Mouse (Mus musculus): Measurements from ENCODE around the gene C8a. TPM values are rescaled to one million over a fixed set of nuclear protein-coding genes. Genes with fewer than 3 reads are reported as not detected.

Gene C8a
- polyA plus RNA-seq, 1 experiment from 2014 or later: not detected

DNA sequence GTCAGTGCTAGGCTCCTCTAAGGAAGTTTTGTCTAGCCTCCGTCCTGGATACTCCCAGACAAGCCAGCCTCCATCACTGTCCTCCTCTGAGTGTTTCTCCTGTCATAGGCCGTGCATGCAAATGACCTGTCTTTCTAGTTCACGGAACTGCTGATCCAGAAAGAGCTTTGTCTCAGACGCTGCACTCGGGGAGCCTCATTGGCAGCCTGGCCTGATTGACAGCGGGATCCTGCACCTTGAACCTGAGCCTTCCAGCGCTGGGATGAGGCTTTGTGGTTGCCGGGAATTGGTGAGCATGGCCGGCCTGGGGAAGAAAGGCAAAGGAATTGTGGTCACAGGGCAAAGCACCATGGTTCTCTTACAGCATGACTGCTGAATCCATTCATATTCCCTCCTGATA, 11.3 kb upstream of the C8a start:
- Histone ChIP-seq H3K36me3 (replicated peaks) (no peaks in the 10 kb centered on the region), H3K4me2 (no peak overlapping the region), H3K4me1 (peaks cover 18% of the 10 kb centered on the region), H3K9me3 (no peaks in the 10 kb centered on the region), H3K27me3 (peaks cover 7% of the 10 kb centered on the region; the same call in 1 of the 2 replicates), H3K4me3 (replicated peaks) (no peak overlapping the region), H3K27ac (no peak overlapping the region), H3K9ac (no peak overlapping the region)
- 49% methylated on average over 9 of the region's 9 CpGs for WGBS
- ATAC-seq (ENCODE audit: low FRiP score): no peak

DNA sequence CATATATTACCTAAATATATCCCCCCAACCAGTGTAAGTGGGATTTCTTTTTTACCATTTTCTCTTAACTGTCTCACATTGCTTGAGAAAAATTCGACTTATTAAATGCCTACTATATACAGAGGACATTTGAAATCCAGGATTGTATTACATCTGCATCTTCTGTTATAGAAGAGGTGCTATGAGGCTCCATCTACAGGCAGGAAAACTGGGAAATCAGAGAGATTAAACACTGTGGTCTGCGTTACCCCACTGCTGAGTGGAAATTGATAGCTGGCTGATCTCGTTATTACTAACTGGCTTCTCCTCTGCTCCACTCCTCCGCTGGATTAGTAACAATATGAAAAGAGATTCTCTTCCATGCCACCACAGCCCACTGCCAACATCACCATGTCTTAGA, 366 bp downstream of the C8a start:
- H3K27me3 ChIP-seq: no peaks in the 10 kb centered on the region
- no peak overlapping the region for H3K9ac ChIP-seq
- no peak overlapping the region for H3K4me2 ChIP-seq
- H3K4me3 ChIP-seq (replicated peaks): no peak overlapping the region
- 68% methylated on average over 4 of the region's 4 CpGs for WGBS
- no peaks in the 10 kb centered on the region for H3K9me3 ChIP-seq
- no peak overlapping the region for H3K27ac ChIP-seq
- H3K4me1 ChIP-seq: no peaks in the 10 kb centered on the region
- ATAC-seq (ENCODE audit: low FRiP score): no peak
- H3K36me3 ChIP-seq (replicated peaks): no peaks in the 10 kb centered on the region

DNA sequence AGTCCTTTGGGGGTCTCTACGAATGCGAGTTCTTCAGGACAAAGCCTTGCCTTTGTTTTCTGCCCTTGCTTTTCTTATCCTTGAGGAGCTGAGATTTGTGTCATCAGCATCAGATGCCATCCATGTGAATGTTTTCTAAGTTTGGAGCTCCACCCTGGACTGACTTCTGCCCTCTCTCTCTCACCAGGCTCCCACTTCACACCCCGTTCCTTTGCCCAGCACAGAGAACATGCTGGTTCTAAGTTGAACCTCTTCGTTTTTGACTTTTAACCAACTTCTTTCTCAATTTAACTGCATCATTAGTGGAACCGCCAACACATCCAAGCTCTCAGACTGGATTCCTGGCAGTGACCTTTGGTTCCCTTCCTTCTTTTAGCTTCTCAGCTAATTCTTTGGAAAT, 6.0 kb downstream of the C8a start:
- H3K4me1 ChIP-seq: no peaks in the 10 kb centered on the region
- no peak overlapping the region for H3K27ac ChIP-seq
- H3K9ac ChIP-seq: no peak overlapping the region
- H3K9me3 ChIP-seq: no peaks in the 10 kb centered on the region
- no peaks in the 10 kb centered on the region for H3K36me3 ChIP-seq (replicated peaks)
- H3K27me3 ChIP-seq: no peaks in the 10 kb centered on the region
- WGBS: 85% methylated on average over 5 of the region's 5 CpGs
- no peak overlapping the region for H3K4me2 ChIP-seq
- H3K4me3 ChIP-seq (replicated peaks): no peak overlapping the region
- ATAC-seq (ENCODE audit: low FRiP score): no peak

DNA sequence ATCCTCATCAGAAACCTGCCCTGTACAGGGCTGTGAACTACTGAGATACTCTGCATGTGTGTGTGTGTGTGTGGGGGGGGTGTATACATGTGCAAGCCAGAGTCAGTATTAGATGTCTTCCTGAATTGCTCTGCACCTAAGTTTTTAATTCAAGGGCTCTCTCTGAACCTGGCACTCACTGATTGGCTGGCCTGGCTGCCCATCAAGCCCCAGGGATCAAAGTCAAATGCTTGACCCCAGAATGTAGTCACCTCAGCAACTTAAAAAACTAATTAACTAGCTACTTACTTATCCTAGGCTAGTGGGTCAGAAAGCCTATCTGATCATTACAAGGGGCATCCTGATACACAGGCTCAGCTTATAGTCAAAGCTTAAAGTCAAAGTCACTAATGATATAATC, 6.6 kb downstream of the C8a start:
- no peaks in the 10 kb centered on the region for H3K4me1 ChIP-seq
- no peaks in the 10 kb centered on the region for H3K9me3 ChIP-seq
- H3K4me3 ChIP-seq (replicated peaks): no peak overlapping the region
- H3K27ac ChIP-seq: no peak overlapping the region
- H3K27me3 ChIP-seq: no peaks in the 10 kb centered on the region
- no peaks in the 10 kb centered on the region for H3K36me3 ChIP-seq (replicated peaks)
- H3K9ac ChIP-seq: no peak overlapping the region
- no peak for ATAC-seq (ENCODE audit: low FRiP score)
- H3K4me2 ChIP-seq: no peak overlapping the region

DNA sequence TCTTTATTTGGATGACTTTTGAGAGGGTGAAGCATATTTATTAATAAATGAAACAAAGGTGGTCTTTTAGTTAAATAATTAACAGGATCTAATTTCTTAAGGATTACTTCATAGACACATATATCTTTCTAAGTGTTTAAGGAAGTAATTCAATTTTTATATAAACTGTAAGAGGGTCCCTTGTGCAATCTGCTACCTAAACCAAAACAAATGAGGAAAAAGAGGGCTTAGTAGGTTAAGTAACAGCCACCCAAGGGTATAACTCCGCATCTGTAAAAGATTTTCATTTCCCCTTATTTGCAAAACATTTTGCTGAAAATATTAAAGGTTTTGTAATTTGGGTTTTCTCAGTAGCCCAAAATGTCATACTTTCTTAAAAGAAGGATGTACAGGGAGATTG, 11.8 kb downstream of the C8a start:
- Histone ChIP-seq H3K9ac (no peak overlapping the region), H3K36me3 (replicated peaks) (no peaks in the 10 kb centered on the region), H3K4me3 (replicated peaks) (no peak overlapping the region), H3K27ac (no peak overlapping the region), H3K4me2 (no peak overlapping the region), H3K27me3 (no peaks in the 10 kb centered on the region), H3K9me3 (no peaks in the 10 kb centered on the region), H3K4me1 (no peaks in the 10 kb centered on the region)
- ATAC-seq (ENCODE audit: low FRiP score): no peak
- WGBS: 97% methylated on average over 1 of the region's 1 CpGs

DNA sequence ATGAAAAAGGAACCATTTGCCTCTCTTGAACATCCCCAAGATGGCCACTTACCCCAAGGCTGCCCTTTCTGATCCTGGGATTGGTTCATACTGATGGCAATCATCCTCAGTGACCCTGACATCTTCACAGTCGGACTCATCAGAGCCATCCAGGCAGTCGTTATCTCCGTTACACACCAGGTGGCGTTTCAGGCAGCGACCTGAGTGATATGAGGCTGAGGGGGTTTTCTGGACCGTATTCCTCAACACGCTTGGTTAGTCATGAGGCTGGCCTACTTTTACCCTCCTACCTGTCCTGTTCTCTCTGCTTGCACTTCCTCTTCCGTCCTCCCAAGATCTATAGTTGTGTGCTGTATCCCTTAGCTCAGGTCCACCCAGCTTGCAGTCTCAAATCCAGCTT, 15.0 kb downstream of the C8a start:
- no peak for ATAC-seq (ENCODE audit: low FRiP score)
- Histone ChIP-seq H3K36me3 (replicated peaks) (no peaks in the 10 kb centered on the region), H3K4me2 (no peak overlapping the region), H3K9ac (no peak overlapping the region), H3K4me3 (replicated peaks) (no peak overlapping the region), H3K27ac (no peak overlapping the region), H3K4me1 (no peaks in the 10 kb centered on the region), H3K27me3 (no peaks in the 10 kb centered on the region), H3K9me3 (no peaks in the 10 kb centered on the region)
- 85% methylated on average over 8 of the region's 8 CpGs for WGBS

DNA sequence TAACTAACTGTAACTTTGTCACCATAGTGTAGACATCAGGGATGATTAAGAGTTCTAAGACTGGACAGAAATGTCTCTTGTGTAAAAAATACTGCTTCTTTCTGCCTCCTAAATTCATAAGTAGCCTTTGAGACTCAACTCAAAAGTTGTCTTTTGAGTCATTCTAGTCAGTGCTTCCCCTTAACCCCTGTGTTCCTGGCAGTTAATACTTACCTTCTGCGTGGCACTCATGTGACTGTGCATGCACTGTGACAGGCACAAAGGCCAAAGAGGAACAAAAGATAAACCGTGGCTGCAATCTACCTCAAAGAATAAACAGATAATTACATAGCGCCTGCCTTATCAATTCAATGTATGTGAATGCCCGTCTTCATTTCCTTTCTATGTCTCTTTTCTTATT, 18.4 kb downstream of the C8a start:
- Histone ChIP-seq H3K4me3 (replicated peaks) (no peak overlapping the region), H3K4me2 (no peak overlapping the region), H3K4me1 (no peaks in the 10 kb centered on the region), H3K9ac (no peak overlapping the region), H3K27me3 (no peaks in the 10 kb centered on the region), H3K27ac (no peak overlapping the region), H3K9me3 (no peaks in the 10 kb centered on the region), H3K36me3 (replicated peaks) (no peaks in the 10 kb centered on the region)
- ATAC-seq (ENCODE audit: low FRiP score): no peak
- 69% methylated on average over 4 of the region's 4 CpGs for WGBS

DNA sequence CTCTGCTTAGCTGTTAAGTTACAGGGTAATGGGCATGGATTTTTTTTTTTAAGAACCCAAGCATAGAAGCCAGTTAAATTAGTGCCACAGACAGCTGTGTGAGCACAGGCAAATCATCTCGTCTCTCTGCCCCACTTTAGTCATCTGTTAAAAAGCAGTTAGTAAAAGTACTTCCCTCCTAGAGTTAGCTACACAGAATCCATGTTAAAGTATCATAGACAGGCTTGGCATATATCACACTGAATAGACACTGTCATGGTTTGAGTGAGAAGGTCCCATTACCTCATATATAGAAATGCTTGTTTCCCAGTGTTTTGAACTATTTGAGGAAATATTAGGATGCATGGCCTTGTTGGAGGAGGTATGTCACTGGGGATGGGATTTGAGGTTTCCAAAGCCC, 19.2 kb downstream of the C8a start, which contains the start of gene Gm17662:
Gene Gm17662, plus strand, starts transcription at position 301 of the 400 bp plus-strand sequence.
- 86% methylated on average over 1 of the region's 1 CpGs for WGBS
- Histone ChIP-seq H3K9me3 (no peaks in the 10 kb centered on the region), H3K27ac (no peak within 1 kb of the TSS), H3K4me1 (no peaks in the 10 kb centered on the region), H3K27me3 (no peaks in the 10 kb centered on the region), H3K4me2 (no peak within 1 kb of the TSS), H3K9ac (no peak within 1 kb of the TSS), H3K36me3 (replicated peaks) (no peaks in the 10 kb centered on the region), H3K4me3 (replicated peaks) (no peak within 1 kb of the TSS)
- ATAC-seq (ENCODE audit: low FRiP score): no peak

DNA sequence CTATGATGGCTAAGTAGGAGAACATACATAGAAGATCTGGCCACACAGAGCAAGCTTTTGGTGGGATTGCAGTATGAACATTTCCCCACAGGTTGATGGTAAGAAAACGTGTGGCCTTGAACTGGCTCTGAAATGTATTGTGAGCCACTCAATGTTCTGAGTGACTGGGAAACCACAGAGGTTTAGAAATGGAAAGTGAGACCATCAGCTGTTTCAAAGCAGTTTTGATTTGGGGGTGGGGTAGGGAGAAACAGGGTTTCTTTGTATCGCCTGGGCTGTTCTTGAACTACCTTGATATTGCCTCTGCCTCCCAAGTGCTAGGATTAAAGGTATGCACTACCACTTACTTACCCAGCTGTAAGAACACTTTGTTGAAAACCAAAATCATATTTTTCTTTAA, 21.0 kb downstream of the C8a start:
- WGBS: 85% methylated on average over 2 of the region's 2 CpGs
- no peak overlapping the region for H3K27ac ChIP-seq
- no peaks in the 10 kb centered on the region for H3K27me3 ChIP-seq
- no peak overlapping the region for H3K9ac ChIP-seq
- H3K4me1 ChIP-seq: no peaks in the 10 kb centered on the region
- no peak overlapping the region for H3K4me3 ChIP-seq (replicated peaks)
- ATAC-seq (ENCODE audit: low FRiP score): no peak
- H3K4me2 ChIP-seq: no peak overlapping the region
- H3K9me3 ChIP-seq: no peaks in the 10 kb centered on the region
- H3K36me3 ChIP-seq (replicated peaks): no peaks in the 10 kb centered on the region

DNA sequence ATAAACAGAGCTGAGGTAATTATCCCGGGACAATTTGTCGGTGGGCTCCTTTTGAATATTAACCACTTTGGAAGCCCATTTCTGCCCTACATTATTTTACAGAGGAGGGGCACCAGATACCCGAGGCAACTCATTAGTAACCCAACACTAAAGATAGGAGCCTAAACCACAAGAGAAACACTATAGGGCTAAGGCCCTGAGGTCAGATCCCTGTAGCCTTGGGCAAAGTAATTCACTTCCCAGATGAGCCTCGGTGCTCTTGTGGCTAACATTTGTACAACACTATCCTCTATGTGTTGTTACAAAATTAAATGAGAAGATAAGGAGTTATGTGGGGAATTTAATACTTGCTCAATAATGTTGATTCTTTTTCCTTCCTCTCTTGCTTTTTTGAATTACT, 32.7 kb downstream of the C8a start:
- H3K36me3 ChIP-seq (replicated peaks): no peaks in the 10 kb centered on the region
- no peaks in the 10 kb centered on the region for H3K27me3 ChIP-seq
- H3K27ac ChIP-seq: no peak overlapping the region
- H3K4me2 ChIP-seq: no peak overlapping the region
- H3K4me3 ChIP-seq (replicated peaks): no peak overlapping the region
- H3K9me3 ChIP-seq: no peaks in the 10 kb centered on the region
- no peak overlapping the region for H3K9ac ChIP-seq
- H3K4me1 ChIP-seq: no peaks in the 10 kb centered on the region
- ATAC-seq (ENCODE audit: low FRiP score): no peak
- 44% methylated on average over 4 of the region's 4 CpGs for WGBS

DNA sequence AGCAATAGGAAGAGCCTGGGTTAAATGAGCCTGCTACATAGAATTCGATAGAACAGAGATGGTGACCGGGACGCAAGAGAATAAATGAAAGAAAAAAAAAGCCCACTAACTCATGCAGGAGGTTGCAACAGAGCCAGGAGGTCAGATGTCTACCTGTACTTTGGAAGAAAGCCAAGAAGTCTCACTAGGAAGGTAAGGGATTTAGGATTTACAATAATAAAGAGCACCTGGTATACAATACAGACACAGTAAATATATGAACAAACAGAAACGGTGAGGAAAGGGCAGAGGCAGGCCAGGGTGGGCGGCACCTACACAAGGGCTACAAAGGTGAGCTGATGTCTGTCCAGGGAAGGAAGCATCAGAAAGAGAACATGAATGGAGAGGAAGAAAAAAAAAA, 34.0 kb downstream of the C8a start:
- H3K4me1 ChIP-seq: no peaks in the 10 kb centered on the region
- no peak overlapping the region for H3K4me3 ChIP-seq (replicated peaks)
- H3K4me2 ChIP-seq: no peak overlapping the region
- no peak overlapping the region for H3K9ac ChIP-seq
- H3K9me3 ChIP-seq: no peaks in the 10 kb centered on the region
- no peak overlapping the region for H3K27ac ChIP-seq
- WGBS: 83% methylated on average over 5 of the region's 5 CpGs
- H3K27me3 ChIP-seq: no peaks in the 10 kb centered on the region
- ATAC-seq (ENCODE audit: low FRiP score): no peak
- H3K36me3 ChIP-seq (replicated peaks): no peaks in the 10 kb centered on the region

DNA sequence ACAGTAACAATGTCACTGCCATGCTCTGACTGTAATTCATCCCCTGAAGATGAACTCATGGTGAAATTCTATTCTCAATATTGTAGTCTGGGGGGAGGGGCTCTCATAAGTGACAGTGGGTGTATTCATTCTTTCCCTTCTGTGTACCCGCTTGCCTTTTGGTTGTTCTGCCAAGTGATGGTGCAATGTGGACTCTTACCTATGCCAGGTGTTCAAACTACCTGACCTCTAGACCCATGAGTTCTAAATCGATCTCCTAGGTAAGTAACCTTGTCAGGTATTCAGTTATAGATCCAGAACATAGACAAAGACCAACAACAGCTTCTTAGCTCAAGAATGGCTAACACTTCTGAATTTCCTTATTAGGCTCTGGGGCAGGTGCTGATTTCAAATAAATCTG, 37.9 kb downstream of the C8a start:
- Histone ChIP-seq H3K9me3 (no peaks in the 10 kb centered on the region), H3K4me2 (no peak overlapping the region), H3K4me3 (replicated peaks) (no peak overlapping the region), H3K36me3 (replicated peaks) (no peaks in the 10 kb centered on the region), H3K9ac (no peak overlapping the region), H3K27me3 (no peaks in the 10 kb centered on the region), H3K27ac (no peak overlapping the region), H3K4me1 (peaks cover 10% of the 10 kb centered on the region)
- ATAC-seq (ENCODE audit: low FRiP score): no peak
- 84% methylated on average over 2 of the region's 2 CpGs for WGBS

DNA sequence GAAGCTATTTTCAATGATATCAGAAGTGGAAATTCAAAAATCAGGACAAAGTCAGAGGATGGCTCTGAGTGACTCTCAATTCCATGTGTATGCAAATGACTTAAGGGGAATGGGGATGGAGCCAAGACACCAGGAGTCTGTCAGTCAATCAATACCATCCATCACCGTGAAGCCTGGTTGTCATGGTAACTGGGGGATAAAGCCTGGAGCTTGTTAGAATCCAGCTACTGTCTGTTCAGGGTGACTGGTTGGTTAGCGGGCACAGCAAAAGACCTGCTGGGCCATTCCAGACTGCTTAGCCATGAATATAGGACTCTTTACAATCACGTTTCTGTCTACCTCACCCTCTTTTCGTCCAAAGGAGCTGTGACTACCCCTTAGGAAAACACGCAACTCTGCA, 41.1 kb downstream of the C8a start:
- Histone ChIP-seq H3K36me3 (replicated peaks) (no peaks in the 10 kb centered on the region), H3K4me2 (no peak overlapping the region)
- WGBS: 14% methylated on average over 5 of the region's 5 CpGs

DNA sequence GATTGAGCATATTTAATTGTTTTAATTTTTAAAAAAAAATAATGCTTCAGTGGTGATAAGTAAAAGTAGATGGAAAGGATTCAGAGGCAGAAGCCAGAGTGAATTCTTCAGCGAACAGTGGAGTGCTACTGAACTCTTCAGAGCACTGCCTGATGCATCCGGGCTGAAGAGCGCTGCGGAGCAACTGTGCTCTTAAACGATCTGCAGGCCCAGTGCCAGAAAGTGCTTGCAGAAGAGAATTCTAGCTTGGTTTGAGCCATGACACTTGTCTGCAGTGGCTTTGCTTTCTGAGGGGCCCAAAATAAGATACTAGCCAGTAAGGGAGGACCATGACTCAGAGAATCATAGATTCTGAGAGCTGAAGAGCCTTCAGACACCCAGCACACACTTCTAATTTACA, 47.3 kb downstream of the C8a start:
- Histone ChIP-seq H3K27ac (no peak overlapping the region), H3K9me3 (no peaks in the 10 kb centered on the region), H3K36me3 (replicated peaks) (no peaks in the 10 kb centered on the region), H3K4me3 (replicated peaks) (no peak overlapping the region), H3K4me2 (no peak overlapping the region), H3K27me3 (no peaks in the 10 kb centered on the region), H3K9ac (no peak overlapping the region), H3K4me1 (no peaks in the 10 kb centered on the region)
- ATAC-seq (ENCODE audit: low FRiP score): no peak
- 91% methylated on average over 5 of the region's 5 CpGs for WGBS

More for the DNA sequence above, 41.1 kb downstream of the C8a start:
- Histone ChIP-seq H3K27ac (no peak overlapping the region), H3K9ac (no peak overlapping the region), H3K9me3 (no peaks in the 10 kb centered on the region), H3K4me1 (peaks cover 10% of the 10 kb centered on the region), H3K4me3 (replicated peaks) (no peak overlapping the region), H3K27me3 (no peaks in the 10 kb centered on the region)
- peak; percentile 60; the same call in 1 of the 2 replicates for ATAC-seq (ENCODE audit: low FRiP score)

Data from forebrain, embryonic 12.5 days (tissue).